Mouse (Mus musculus): ENCODE results near the gene AI481877.

DNA sequence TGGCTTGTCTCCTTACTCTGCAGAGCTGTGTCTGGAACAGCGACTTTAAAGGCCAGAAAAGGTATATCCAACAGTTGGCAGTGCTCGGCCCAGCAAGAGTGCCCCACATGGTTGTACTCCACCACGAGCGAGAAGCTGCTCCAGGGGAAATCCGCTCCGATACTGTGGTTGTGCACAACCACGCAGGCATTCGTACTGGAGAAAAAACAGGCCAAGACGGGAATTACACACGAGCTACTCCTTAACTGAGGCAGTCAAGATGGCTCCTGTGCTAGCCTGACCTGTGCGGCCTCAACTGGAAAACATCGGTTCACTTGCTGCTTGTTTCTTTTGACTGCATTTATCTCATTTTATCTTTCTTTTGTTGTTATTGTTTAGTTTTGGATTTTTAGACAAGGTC, 76.3 kb downstream of the AI481877 start:
- TF ChIP-seq EP300 (IDR thresholded peaks at IDR 0.05; ENCODE audit: insufficient read depth, low read depth, low read length) (no peak), CTCF (IDR thresholded peaks at IDR 0.05; ENCODE audit: low read depth, low read length) (no peak)
